Mouse (Mus musculus): ENCODE measurements at regions not wholly inside any gene's neighbourhood (a gene's known extent, or its start where the extent isn't known, plus 50 kb on each side); places are given as distances from the start of the nearest gene placed in this dataset.

DNA sequence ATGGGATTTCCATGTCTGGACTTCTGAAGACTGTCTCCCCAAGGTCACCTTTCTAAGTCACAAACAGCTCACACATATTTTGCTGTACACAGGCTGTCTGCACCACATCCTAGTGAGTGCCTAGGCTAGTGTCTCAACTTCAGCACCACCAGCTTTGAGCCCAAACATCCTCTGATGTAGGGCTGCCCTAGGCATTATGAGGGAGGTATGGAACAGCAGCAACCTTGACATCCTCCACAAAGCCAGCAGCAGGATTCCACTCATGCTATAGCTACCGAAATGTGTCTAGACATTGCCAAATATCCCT is 111.6 kb downstream of the Nufip1 start:
- Histone ChIP-seq H3K27ac (no peak overlapping the region), H3K4me2 (no peak overlapping the region), H3K9me3 (peaks cover 3% of the 10 kb centered on the region; the same call in 1 of the 2 replicates), H3K4me3 (no peak overlapping the region), H3K9ac (no peak overlapping the region), H3K27me3 (no peaks in the 10 kb centered on the region), H3K36me3 (no peaks in the 10 kb centered on the region), H3K4me1 (peaks cover 16% of the 10 kb centered on the region)
- no peak for ATAC-seq (ENCODE audit: insufficient number of reproducible peaks, insufficient read depth, low FRiP score, low TSS enrichment, low read depth)
- 86% methylated on average over 1 of the region's 1 CpGs for WGBS

DNA sequence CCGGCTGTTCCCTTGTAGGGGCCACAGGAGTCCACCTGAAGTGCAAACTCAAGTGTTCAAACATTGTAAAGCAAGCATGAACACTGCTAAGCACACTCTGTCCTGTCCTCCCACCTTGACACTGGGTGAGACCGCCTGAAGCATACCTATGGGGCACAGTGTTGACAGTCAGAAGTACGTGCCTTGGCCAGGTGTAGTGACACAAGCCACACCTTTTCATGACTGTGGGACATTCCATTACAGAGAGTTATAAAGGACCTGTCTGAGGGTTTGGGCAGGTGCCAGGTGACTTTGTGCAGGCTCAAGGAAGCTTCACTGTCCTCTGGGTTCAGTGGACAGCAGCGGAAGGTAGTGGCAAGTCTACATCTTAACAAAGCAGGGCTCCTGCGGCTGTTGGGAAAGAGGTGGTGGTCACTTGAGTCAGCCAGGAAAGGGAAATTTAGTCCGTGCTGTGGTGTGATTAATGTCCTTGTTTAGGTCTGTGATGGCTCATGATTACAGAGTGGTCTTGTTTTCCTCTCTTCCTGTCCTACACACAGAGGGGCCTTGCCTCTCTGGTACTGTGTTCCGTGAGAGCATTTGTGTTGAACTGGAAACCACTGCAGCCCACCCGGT is 112.5 kb downstream of the Nufip1 start:
- H3K4me2 ChIP-seq: no peak overlapping the region
- H3K9me3 ChIP-seq: peaks cover 3% of the 10 kb centered on the region; the same call in 1 of the 2 replicates
- no peak overlapping the region for H3K4me3 ChIP-seq
- no peak overlapping the region for H3K9ac ChIP-seq
- no peaks in the 10 kb centered on the region for H3K27me3 ChIP-seq
- H3K36me3 ChIP-seq: no peaks in the 10 kb centered on the region
- no peak overlapping the region for H3K27ac ChIP-seq
- H3K4me1 ChIP-seq: peaks cover 12% of the 10 kb centered on the region
- WGBS: 86% methylated on average over 8 of the region's 8 CpGs
- no peak for ATAC-seq (ENCODE audit: insufficient number of reproducible peaks, insufficient read depth, low FRiP score, low TSS enrichment, low read depth)

DNA sequence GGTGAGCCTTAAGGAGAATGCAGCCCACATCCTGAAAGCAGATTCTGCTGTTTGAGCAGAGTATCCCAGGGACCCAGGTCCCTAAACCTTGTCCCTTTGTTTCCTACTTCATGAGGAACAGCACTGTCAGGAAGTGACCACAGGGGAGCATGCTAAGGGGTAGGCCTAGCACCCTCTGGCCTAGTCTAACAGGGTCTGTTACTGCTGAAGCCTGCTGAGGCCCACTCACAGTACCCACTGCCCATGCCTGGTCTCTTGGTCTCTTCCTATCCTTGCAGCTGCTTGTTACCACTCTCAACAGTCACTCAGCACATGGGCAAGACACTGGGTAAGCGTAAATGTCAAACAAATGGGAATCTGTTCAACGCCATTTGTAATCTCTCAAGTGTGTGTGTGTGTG is 113.2 kb downstream of the Nufip1 start:
- WGBS: 94% methylated on average over 2 of the region's 2 CpGs

DNA sequence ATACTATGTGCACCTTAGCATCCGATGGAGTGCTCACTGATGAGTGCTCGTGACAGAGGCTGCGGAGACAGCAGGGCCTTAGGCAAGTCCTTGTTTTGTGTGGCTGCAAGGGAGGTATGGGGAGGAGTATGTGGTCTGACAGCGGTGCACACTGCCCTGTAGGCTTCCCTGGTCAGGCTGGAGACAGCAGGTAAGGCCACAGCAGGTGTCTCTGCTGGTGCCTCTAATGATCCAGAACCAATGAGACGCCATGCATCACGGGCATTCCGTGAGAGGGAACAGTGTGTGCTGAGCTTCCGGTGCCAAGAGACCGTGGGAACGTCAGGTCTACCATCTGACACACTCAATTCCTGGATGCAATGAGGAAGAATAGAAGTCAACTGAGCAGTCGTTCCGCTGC is 114.8 kb downstream of the Nufip1 start:
- WGBS: 75% methylated on average over 12 of the region's 12 CpGs
- Histone ChIP-seq H3K4me1 (peaks cover 12% of the 10 kb centered on the region), H3K27ac (no peak overlapping the region), H3K4me3 (no peak overlapping the region), H3K27me3 (no peaks in the 10 kb centered on the region), H3K9ac (no peak overlapping the region), H3K36me3 (no peaks in the 10 kb centered on the region), H3K4me2 (no peak overlapping the region), H3K9me3 (no peaks in the 10 kb centered on the region)
- no peak for ATAC-seq (ENCODE audit: insufficient number of reproducible peaks, insufficient read depth, low FRiP score, low TSS enrichment, low read depth)

More for the DNA sequence above, 113.2 kb downstream of the Nufip1 start:
- H3K9ac ChIP-seq: no peak overlapping the region
- no peak overlapping the region for H3K27ac ChIP-seq
- no peaks in the 10 kb centered on the region for H3K27me3 ChIP-seq
- no peak for ATAC-seq (ENCODE audit: insufficient number of reproducible peaks, insufficient read depth, low FRiP score, low TSS enrichment, low read depth)
- H3K9me3 ChIP-seq: no peaks in the 10 kb centered on the region
- H3K4me2 ChIP-seq: no peak overlapping the region
- H3K4me3 ChIP-seq: no peak overlapping the region
- peaks cover 12% of the 10 kb centered on the region for H3K4me1 ChIP-seq
- H3K36me3 ChIP-seq: no peaks in the 10 kb centered on the region

GRCm38 (mm10) chr14:76226621-76227297 is 116.1 kb downstream of the Nufip1 start:
- H3K9ac ChIP-seq: no peak overlapping the region
- no peak for ATAC-seq (ENCODE audit: insufficient number of reproducible peaks, insufficient read depth, low FRiP score, low TSS enrichment, low read depth)
- 70% methylated on average over 4 of the region's 4 CpGs for WGBS

GRCm38 (mm10) chr14:76228968-76229555 is 118.4 kb downstream of the Nufip1 start:
- Histone ChIP-seq H3K4me3 (no peak overlapping the region), H3K27me3 (no peaks in the 10 kb centered on the region), H3K36me3 (no peaks in the 10 kb centered on the region), H3K9ac (no peak overlapping the region), H3K27ac (no peak overlapping the region), H3K4me2 (no peak overlapping the region), H3K4me1 (no peaks in the 10 kb centered on the region; the same call in 1 of the 2 replicates), H3K9me3 (no peaks in the 10 kb centered on the region)
- 53% methylated on average over 9 of the region's 9 CpGs for WGBS
- ATAC-seq (ENCODE audit: insufficient number of reproducible peaks, insufficient read depth, low FRiP score, low TSS enrichment, low read depth): no peak

More at GRCm38 (mm10) chr14:76226621-76227297, 116.1 kb downstream of the Nufip1 start:
- Histone ChIP-seq H3K4me2 (no peak overlapping the region), H3K9me3 (no peaks in the 10 kb centered on the region), H3K4me1 (peaks cover 9% of the 10 kb centered on the region), H3K27ac (no peak overlapping the region), H3K4me3 (no peak overlapping the region), H3K27me3 (no peaks in the 10 kb centered on the region), H3K36me3 (no peaks in the 10 kb centered on the region)

- H3K27me3 ChIP-seq: no peaks in the 10 kb centered on the region
- no peak overlapping the region for H3K4me3 ChIP-seq
- WGBS: 73% methylated on average over 14 of the region's 14 CpGs
- no peak overlapping the region for H3K9ac ChIP-seq
- H3K27ac ChIP-seq: no peak overlapping the region
- H3K36me3 ChIP-seq: no peaks in the 10 kb centered on the region
- ATAC-seq (ENCODE audit: insufficient number of reproducible peaks, insufficient read depth, low FRiP score, low TSS enrichment, low read depth): no peak
- no peaks in the 10 kb centered on the region for H3K9me3 ChIP-seq
- no peak overlapping the region for H3K4me2 ChIP-seq
- peaks cover 17% of the 10 kb centered on the region for H3K4me1 ChIP-seq
These were observed 129.3 kb downstream of the Nufip1 start for GRCm38 (mm10) chr14:76239856-76240493.

DNA sequence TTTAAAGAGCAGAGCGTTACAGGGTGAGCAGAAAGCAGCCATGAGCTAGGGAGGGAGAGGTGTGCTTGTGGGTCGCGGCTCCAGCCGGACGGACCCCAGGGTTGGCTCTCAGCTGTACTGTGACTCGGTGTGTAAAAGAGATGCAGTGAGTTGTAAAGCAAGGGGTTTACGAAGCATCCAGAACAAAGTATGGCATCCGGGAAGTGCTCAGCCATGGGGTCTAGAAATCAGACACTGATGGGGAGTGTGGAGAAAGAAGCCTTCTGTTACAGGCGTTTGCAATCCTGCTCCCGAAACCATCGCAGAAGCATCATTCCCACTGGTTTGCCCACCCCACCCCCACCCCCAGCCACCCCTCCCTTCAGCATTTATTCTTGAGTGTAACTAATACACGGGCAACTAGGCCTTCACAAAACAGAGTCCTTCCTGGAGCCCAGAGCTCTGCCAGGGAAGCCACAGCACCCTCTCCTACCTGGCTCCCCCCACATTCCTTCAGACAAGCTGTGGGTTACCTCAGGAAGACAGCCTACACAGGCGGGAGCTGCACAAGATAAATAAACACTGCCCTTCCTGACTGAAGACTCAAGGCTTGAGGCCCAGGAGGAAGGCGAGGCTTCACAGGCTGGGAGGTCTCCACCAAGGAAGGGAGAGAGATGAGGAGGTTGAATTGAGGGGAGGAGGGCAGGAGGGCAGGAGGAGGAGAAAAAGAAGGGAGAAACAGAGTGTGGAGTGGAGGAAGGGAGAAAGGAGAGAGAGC is 133.1 kb downstream of the Nufip1 start:
- WGBS: 63% methylated on average over 14 of the region's 14 CpGs
- H3K9ac ChIP-seq: peak overlapping the region; percentile 40; the same call in 1 of the 2 replicates

GRCm38 (mm10) chr14:76244338-76245062 is 133.8 kb downstream of the Nufip1 start:
- Histone ChIP-seq H3K27me3 (no peaks in the 10 kb centered on the region), H3K4me3 (no peak overlapping the region), H3K9me3 (no peaks in the 10 kb centered on the region), H3K27ac (peak overlapping the region; percentile 72), H3K4me2 (peak overlapping the region; percentile 11; the same call in 1 of the 2 replicates), H3K4me1 (peaks cover 24% of the 10 kb centered on the region), H3K9ac (peak overlapping the region; percentile 40; the same call in 1 of the 2 replicates), H3K36me3 (no peaks in the 10 kb centered on the region)
- WGBS: 34% methylated on average over 18 of the region's 18 CpGs
- ATAC-seq (ENCODE audit: insufficient number of reproducible peaks, insufficient read depth, low FRiP score, low TSS enrichment, low read depth): no peak

More for the DNA sequence above, 133.1 kb downstream of the Nufip1 start:
- no peak for ATAC-seq (ENCODE audit: insufficient number of reproducible peaks, insufficient read depth, low FRiP score, low TSS enrichment, low read depth)
- H3K4me1 ChIP-seq: peaks cover 19% of the 10 kb centered on the region
- H3K4me3 ChIP-seq: no peak overlapping the region
- H3K36me3 ChIP-seq: no peaks in the 10 kb centered on the region
- no peaks in the 10 kb centered on the region for H3K9me3 ChIP-seq
- no peaks in the 10 kb centered on the region for H3K27me3 ChIP-seq
- peak overlapping the region; percentile 11; the same call in 1 of the 2 replicates for H3K4me2 ChIP-seq
- peak overlapping the region; percentile 72 for H3K27ac ChIP-seq

DNA sequence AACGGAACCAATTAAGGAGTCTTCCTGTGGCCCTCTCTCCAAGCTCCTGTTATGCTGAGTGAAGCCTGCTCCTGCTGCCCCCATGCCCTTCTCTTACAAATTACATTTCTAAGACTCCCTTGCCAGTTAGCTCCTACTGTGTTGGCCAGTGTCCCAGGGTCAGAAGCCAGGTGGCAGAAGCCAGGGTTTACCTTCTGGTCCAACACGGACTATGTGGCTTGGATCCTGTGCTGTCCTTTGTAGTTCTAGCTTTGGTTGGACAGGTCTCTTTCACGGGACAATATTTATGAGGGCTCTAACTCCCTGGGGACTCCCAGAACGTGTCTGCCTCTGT is 134.3 kb downstream of the Nufip1 start:
- no peak overlapping the region for H3K9ac ChIP-seq
- no peaks in the 10 kb centered on the region for H3K9me3 ChIP-seq
- no peak overlapping the region for H3K4me2 ChIP-seq
- no peaks in the 10 kb centered on the region for H3K27me3 ChIP-seq
- no peak overlapping the region for H3K27ac ChIP-seq
- peaks cover 28% of the 10 kb centered on the region for H3K4me1 ChIP-seq
- no peak for ATAC-seq (ENCODE audit: insufficient number of reproducible peaks, insufficient read depth, low FRiP score, low TSS enrichment, low read depth)
- no peak overlapping the region for H3K4me3 ChIP-seq
- WGBS: 65% methylated on average over 4 of the region's 4 CpGs
- H3K36me3 ChIP-seq: no peaks in the 10 kb centered on the region

GRCm38 (mm10) chr14:76247664-76248063 is 137.0 kb downstream of the Nufip1 start:
- 85% methylated on average over 4 of the region's 4 CpGs for WGBS
- H3K4me2 ChIP-seq: no peak overlapping the region

More at GRCm38 (mm10) chr14:76247664-76248063, 137.0 kb downstream of the Nufip1 start:
- no peak overlapping the region for H3K9ac ChIP-seq
- H3K4me1 ChIP-seq: peaks cover 28% of the 10 kb centered on the region
- H3K27me3 ChIP-seq: no peaks in the 10 kb centered on the region
- no peak overlapping the region for H3K27ac ChIP-seq
- no peak overlapping the region for H3K4me3 ChIP-seq
- ATAC-seq (ENCODE audit: insufficient number of reproducible peaks, insufficient read depth, low FRiP score, low TSS enrichment, low read depth): no peak
- no peaks in the 10 kb centered on the region for H3K36me3 ChIP-seq
- H3K9me3 ChIP-seq: no peaks in the 10 kb centered on the region

All from embryonic facial prominence, embryonic 13.5 days (tissue).